Mouse (Mus musculus) heart, embryonic 10.5 days (tissue): ENCODE measurements around the gene Wdr53. TPM values are rescaled to one million over a fixed set of nuclear protein-coding genes. Genes with fewer than 3 reads are reported as not detected.
"Not testable (repeated sequence)": the region's sequence is repeated elsewhere in the genome, so short reads cannot be mapped to it uniquely, and the experiment has no call there.

ENCODE experiments used
- DNase-seq: peaks from one replicate; pipeline ENCODE4 v3.0.0-alpha.2; 2017; ENCODE audit warnings: low spot score
- H3K27ac ChIP-seq: fragments of 300-500 bp; sonication (generic); 2 replicates; pipeline ENCODE4 v1.5.1; 2016; ENCODE audit warnings: mild to moderate bottlenecking
- H3K27me3 ChIP-seq: fragments of 300-500 bp; sonication (generic); 2 replicates; pipeline ENCODE4 v1.6.1; 2016; ENCODE audit warnings: mild to moderate bottlenecking; ENCODE audit not compliant: poor library complexity, insufficient read depth, severe bottlenecking
- H3K36me3 ChIP-seq: fragments of 300-500 bp; sonication (generic); 2 replicates; pipeline ENCODE4 v1.6.1; 2016; ENCODE audit warnings: mild to moderate bottlenecking, moderate library complexity
- H3K4me1 ChIP-seq: fragments of 300-500 bp; sonication (generic); 2 replicates; pipeline ENCODE4 v1.6.1; 2016; ENCODE audit warnings: mild to moderate bottlenecking
- H3K4me3 ChIP-seq: fragments of 300-500 bp; sonication (generic); 2 replicates; pipeline ENCODE4 v1.5.1; 2016; ENCODE audit warnings: mild to moderate bottlenecking, moderate library complexity
- H3K9me3 ChIP-seq: fragments of 300-500 bp; sonication (generic); 2 replicates; pipeline ENCODE4 v1.6.1; 2016; ENCODE audit warnings: mild to moderate bottlenecking, moderate library complexity
- WGBS: fragments of 180-500 bp; shearing (Covaris S2); methylation state at CpG from one replicate; pipeline ENCODE4 v1.1.7; 2016; 5-methylcytosine and 5-hydroxymethylcytosine counted together
- polyA plus RNA-seq: library from polyadenylated mRNA; unstranded; fragments of >200 nt; fragmentation: Nextera tagmentation; extraction: Ambion mirVana; gene quantifications from 2 replicates; pipeline ENCODE4 v1.2.1, GENCODE M21; 2016

Wdr53 gene
- 11.6 and 14.8 TPM in 2 replicates for polyA plus RNA-seq

GRCm38 (mm10) chr16:32246952-32247370 is at the start of gene Wdr53, which contains the start of gene Fbxo45:
Gene Wdr53, plus strand, starts transcription at chr16:32247227.
Gene Fbxo45, minus strand, starts transcription at chr16:32247158.
- Histone ChIP-seq H3K9me3 (no peaks in the 10 kb centered on the region), H3K36me3 (peaks cover 4% of the 10 kb centered on the region), H3K27me3 (no peaks in the 10 kb centered on the region), H3K27ac (peak within 1 kb of the TSS; percentile 97), H3K4me1 (peaks cover 30% of the 10 kb centered on the region), H3K4me3 (peak within 1 kb of the TSS; percentile 95)
- under 1% methylated on average over 48 of the region's 48 CpGs for WGBS
- DNase-seq: peak; percentile 99

DNA sequence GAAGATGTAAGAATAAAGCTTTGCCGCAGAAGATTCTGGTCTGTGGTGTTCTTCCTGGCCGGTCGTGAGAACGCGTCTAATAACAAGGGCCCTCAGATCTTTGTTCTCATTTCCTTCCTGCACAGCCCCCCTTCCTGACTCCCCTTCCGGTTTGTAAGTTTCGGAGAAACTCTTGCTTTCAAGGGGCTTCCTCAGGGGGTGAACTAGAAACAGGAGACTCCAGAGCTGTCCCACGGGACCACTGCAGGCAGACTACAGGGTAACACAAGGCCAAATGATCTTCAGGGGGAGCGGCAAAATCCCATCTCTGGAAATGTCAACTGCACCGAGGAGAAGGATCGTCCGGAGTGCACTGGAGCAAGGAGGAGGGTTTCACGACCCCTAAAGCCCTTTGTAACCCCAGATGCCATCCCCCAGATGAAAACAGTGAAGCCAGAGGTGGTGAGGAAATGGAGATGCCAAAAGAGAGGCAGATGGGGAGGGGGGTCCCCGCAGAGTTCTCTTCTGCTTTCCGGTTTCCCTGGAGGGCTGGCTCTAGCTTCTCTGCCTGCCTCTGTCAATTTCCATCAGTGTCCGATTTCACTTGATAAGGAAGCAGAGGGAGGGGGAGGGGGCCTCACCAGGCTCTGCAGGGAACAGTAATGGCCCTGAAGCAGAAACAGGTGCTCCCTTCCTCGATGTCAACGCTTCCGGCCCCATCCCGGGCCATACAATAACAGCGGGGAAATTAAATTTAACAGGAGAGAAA is 46.6 kb upstream of the Wdr53 start:
- DNase-seq: no peak
- Histone ChIP-seq H3K9me3 (no peaks in the 10 kb centered on the region), H3K36me3 (no peaks in the 10 kb centered on the region), H3K4me1 (0 out of 2 replicates have a peak, but pooled peaks cover 5% of the 10 kb centered on the region), H3K27ac (peak overlapping the region; percentile 12), H3K27me3 (no peaks in the 10 kb centered on the region), H3K4me3 (no peak overlapping the region)
- WGBS: 68% methylated on average over 21 of the region's 21 CpGs

- H3K27ac ChIP-seq: no peak overlapping the region; the same call in 1 of the 2 replicates
- H3K4me3 ChIP-seq: no peak overlapping the region
These were observed 46.1 kb upstream of the Wdr53 start for GRCm38 (mm10) chr16:32201004-32201325.

DNA sequence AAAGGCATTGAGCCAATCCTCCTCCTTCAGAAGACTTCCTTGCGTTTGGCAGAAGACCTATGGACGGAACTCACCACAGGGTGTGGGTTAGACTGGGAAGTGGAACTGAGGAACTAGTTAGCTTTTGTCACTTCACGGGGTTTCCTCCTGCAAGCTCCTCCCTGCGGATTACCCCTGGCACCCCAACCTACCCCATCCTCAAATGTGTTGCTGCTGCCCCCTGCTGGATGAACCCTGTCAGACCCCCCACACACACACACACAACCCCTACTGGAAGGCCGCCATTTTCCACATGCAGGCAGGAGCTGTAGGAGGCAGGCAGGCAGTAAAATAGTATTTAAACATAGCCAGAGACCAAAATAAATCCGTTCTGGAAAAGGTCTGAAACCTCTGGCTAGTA is 44.3 kb upstream of the Wdr53 start:
- Histone ChIP-seq H3K27ac (no peak overlapping the region), H3K4me3 (no peak overlapping the region), H3K9me3 (no peaks in the 10 kb centered on the region), H3K4me1 (0 out of 2 replicates have a peak, but pooled peaks cover 5% of the 10 kb centered on the region), H3K27me3 (no peaks in the 10 kb centered on the region), H3K36me3 (no peaks in the 10 kb centered on the region)
- DNase-seq: no peak
- WGBS: 69% methylated on average over 6 of the region's 6 CpGs

More at GRCm38 (mm10) chr16:32201004-32201325, 46.1 kb upstream of the Wdr53 start:
- no peak for DNase-seq
- Histone ChIP-seq H3K36me3 (no peaks in the 10 kb centered on the region), H3K27me3 (no peaks in the 10 kb centered on the region), H3K9me3 (no peaks in the 10 kb centered on the region), H3K4me1 (0 out of 2 replicates have a peak, but pooled peaks cover 5% of the 10 kb centered on the region)
- 73% methylated on average over 9 of the region's 9 CpGs for WGBS

DNA sequence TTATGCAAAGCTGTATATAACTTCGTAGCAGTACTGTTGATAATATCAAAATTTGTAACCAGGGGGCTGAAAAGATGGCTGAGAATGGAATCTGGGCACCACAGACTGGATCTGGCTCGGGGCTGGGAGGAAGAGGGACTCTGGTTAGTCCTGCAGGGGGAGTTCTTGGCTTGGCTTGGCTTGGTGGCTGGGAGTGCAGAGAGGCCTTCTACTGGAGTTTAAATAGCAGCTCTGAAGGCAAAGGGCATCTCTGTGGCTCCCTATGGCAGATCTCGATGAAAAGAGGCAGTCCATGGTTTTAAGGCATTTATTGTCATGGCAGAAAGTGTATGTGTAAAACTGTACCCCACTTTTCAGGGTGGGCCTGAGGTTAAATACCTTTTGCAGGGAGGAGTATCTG is 42.1 kb upstream of the Wdr53 start:
- no peak overlapping the region for H3K4me3 ChIP-seq
- no peak for DNase-seq
- 51% methylated on average over 3 of the region's 3 CpGs for WGBS
- no peak overlapping the region for H3K27ac ChIP-seq
- H3K27me3 ChIP-seq: no peaks in the 10 kb centered on the region
- H3K4me1 ChIP-seq: 0 out of 2 replicates have a peak, but pooled peaks cover 5% of the 10 kb centered on the region
- no peaks in the 10 kb centered on the region for H3K36me3 ChIP-seq
- H3K9me3 ChIP-seq: peaks cover 7% of the 10 kb centered on the region; the same call in 1 of the 2 replicates

DNA sequence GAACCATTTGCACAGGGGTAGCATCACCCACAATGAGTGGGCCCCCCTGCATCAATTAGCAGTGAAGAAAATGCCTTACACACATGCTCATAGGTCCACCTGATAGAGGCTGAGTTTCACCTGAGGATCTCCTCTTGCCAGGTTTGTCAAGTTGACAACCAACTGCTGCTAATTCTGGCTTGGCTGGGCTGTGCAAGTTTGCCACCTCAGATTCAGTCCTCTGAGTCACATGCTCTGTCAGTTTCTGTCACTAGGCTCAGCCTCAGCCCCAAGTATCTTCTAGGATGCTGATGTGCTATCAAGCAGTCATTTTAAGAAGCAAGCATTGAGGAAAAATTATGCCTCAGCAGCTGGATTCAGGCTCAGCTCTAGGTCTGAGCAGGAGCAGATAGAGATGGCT is 32.9 kb upstream of the Wdr53 start:
- no peaks in the 10 kb centered on the region for H3K27me3 ChIP-seq
- H3K9me3 ChIP-seq: peaks cover 9% of the 10 kb centered on the region; the same call in 1 of the 2 replicates
- H3K36me3 ChIP-seq: no peaks in the 10 kb centered on the region
- DNase-seq: no peak
- H3K27ac ChIP-seq: no peak overlapping the region
- H3K4me1 ChIP-seq: 0 out of 2 replicates have a peak, but pooled peaks cover 5% of the 10 kb centered on the region
- no peak overlapping the region for H3K4me3 ChIP-seq

DNA sequence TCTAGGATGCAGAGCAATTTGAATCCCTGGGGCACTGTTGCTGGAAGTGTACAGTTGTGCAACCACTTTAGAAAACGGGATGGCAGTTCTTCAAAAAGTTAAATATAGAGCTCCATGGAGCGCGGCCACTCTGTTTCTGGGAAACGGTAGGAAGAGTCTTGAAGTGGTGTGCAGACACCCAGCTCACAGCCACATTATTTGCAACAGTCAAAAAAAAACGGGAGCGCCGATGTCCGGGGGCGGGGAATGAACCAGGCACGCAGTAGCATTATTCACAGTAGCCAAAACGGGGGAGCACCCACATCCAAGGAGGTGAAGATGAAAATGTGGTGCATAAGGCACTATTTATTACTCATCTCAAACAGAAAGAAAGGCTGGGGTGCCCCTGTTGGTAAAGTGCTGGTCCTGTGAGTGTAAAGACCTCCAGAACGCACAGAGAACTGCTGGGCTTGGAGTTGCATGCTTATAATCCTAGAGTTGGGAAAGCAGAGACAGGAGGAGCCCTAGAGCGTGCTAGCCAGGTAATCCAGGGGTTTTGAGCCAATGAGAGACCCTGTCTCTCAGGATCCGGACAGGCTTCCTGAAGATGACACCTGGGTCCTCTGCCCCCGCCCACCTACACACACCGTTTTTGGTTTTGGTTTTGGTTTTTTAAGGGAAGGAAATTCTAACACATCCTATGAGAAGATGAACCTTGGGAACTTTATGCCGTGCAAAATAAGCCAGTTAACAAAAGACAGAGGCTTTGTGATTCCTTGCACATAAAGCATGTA is 32.0 kb upstream of the Wdr53 start:
- Histone ChIP-seq H3K4me1 (0 out of 2 replicates have a peak, but pooled peaks cover 5% of the 10 kb centered on the region), H3K36me3 (no peaks in the 10 kb centered on the region), H3K4me3 (no peak overlapping the region), H3K27me3 (no peaks in the 10 kb centered on the region), H3K27ac (no peak overlapping the region), H3K9me3 (peaks cover 2% of the 10 kb centered on the region; the same call in 1 of the 2 replicates)
- no peak for DNase-seq
- 69% methylated on average over 17 of the region's 17 CpGs for WGBS

- no peak overlapping the region for H3K4me3 ChIP-seq
- H3K36me3 ChIP-seq: no peaks in the 10 kb centered on the region
- no peak overlapping the region for H3K27ac ChIP-seq
- no peaks in the 10 kb centered on the region for H3K4me1 ChIP-seq
- no peaks in the 10 kb centered on the region for H3K9me3 ChIP-seq
- 82% methylated on average over 4 of the region's 4 CpGs for WGBS
- no peaks in the 10 kb centered on the region for H3K27me3 ChIP-seq
- no peak for DNase-seq
These were observed 25.2 kb upstream of the Wdr53 start for GRCm38 (mm10) chr16:32221803-32222202.

DNA sequence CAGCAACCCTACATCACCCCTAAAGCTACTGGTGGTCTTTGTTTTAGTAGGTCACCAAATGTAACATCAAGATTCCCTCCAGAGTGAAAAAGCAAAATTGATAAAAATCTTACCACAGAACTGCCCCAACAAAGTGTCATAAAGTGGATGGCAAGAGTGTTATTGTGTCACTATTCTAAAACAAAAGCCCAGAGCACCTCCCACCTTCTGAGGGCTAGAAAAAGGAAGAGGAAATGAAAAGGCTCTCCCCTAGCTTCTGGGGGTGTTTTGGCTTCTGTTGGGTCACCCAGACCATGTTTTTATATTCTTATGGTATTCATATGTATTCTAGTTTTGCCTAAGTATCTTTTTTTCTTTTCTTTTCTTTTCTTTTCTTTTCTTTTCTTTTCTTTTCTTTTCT is 24.6 kb upstream of the Wdr53 start:
- Histone ChIP-seq H3K27ac (no peak overlapping the region), H3K4me1 (no peaks in the 10 kb centered on the region), H3K4me3 (no peak overlapping the region), H3K9me3 (no peaks in the 10 kb centered on the region), H3K36me3 (no peaks in the 10 kb centered on the region), H3K27me3 (no peaks in the 10 kb centered on the region)
- DNase-seq: no peak

- H3K4me3 ChIP-seq, H3K9me3 ChIP-seq, H3K27ac ChIP-seq, H3K27me3 ChIP-seq, H3K4me1 ChIP-seq, DNase-seq: not testable (repeated sequence)
- WGBS: 60% methylated on average over 3 of the region's 3 CpGs
- H3K36me3 ChIP-seq: peaks cover 41% of the 10 kb centered on the region
These were observed 15.0 kb upstream of the Wdr53 start for GRCm38 (mm10) chr16:32232050-32232449.

- DNase-seq: no peak
- peak overlapping the region; percentile 63; the same call in 1 of the 2 replicates for H3K27ac ChIP-seq
- peaks cover 42% of the 10 kb centered on the region for H3K36me3 ChIP-seq
These were observed 8.9 kb upstream of the Wdr53 start for GRCm38 (mm10) chr16:32237930-32238680.

DNA sequence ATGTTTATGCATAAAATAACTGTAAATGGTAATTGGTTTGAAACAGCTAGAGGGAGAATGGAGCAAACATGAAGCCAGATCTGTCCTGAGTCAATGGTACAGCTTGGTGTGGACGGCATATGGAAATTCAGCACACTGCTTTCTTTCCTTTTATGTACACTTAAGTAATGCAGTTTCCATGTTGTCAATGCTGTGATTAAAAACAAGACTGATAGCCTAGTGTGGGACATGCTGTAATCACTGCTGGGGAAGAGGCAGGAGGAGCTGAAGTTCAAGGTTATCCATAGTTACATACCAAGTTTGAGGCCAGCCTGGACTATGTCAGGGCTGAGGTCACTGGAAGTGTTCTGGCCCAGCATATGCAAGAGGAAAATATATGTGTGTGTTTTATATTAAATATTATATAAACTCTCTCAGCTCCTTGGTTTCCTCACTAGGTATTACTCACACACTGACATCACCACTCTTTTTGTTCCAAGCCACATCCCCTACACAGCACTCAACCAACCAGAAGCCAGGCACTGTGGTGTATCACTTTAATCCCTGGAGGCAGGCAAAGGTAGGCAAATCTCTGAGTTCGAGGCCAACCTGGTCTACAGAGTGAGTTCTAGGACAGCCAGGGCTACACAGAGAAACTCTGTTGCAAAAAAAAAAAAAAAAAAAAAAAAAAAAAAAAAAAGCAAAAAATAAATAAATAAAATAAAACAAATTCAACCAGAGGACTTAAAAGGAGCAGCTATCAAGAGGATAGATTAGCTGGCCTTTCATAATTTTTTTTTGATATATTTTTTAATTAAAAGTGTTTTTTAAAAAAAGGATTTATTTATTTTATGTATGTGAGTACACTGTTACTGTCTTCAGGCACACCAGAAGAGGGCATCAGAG is 7.4 kb upstream of the Wdr53 start:
- 62% methylated on average over 2 of the region's 2 CpGs for WGBS
- DNase-seq: no peak
- Histone ChIP-seq H3K4me1 (peaks cover 24% of the 10 kb centered on the region), H3K4me3 (no peak overlapping the region), H3K36me3 (peaks cover 29% of the 10 kb centered on the region), H3K9me3 (no peaks in the 10 kb centered on the region), H3K27me3 (no peaks in the 10 kb centered on the region), H3K27ac (no peak overlapping the region)

More at GRCm38 (mm10) chr16:32237930-32238680, 8.9 kb upstream of the Wdr53 start:
- Histone ChIP-seq H3K4me1 (peaks cover 20% of the 10 kb centered on the region; the same call in 1 of the 2 replicates), H3K9me3 (no peaks in the 10 kb centered on the region), H3K27me3 (no peaks in the 10 kb centered on the region), H3K4me3 (no peak overlapping the region)
- 62% methylated on average over 19 of the region's 19 CpGs for WGBS
